Mouse (Mus musculus) forebrain, embryonic 14.5 days (tissue): ENCODE measurements around the gene Eef1g. TPM values are rescaled to one million over a fixed set of nuclear protein-coding genes. Genes with fewer than 3 reads are reported as not detected.
A peak's percentile ranks its signal among the peaks of the same experiment; 100 is the strongest.
"Not testable (repeated sequence)": the region's sequence is repeated elsewhere in the genome, so short reads cannot be mapped to it uniquely, and the experiment has no call there.

Experiments
- ATAC-seq: fragments of 200-750 bp; cut with Nextera tagmentation; 2 replicates; pipeline ENCODE4 v1.8.0; 2017; ENCODE audit warnings: mild to moderate bottlenecking, moderate library complexity
- DNase-seq: peaks from one replicate; pipeline ENCODE4 v3.0.0-alpha.2; 2015; ENCODE audit warnings: low spot score
- H3K27ac ChIP-seq: fragments of 300-500 bp; sonication (generic); 2 replicates; pipeline ENCODE4 v1.5.1; 2014; ENCODE audit warnings: low read depth, mild to moderate bottlenecking, control low read depth, low read length, moderate library complexity
- H3K27me3 ChIP-seq: fragments of 300-500 bp; sonication (generic); replicated peaks from 2 replicates; pipeline ENCODE4 v1.6.1; 2014; ENCODE audit warnings: low read length, control low read depth, mixed read lengths; ENCODE audit not compliant: control insufficient read depth, insufficient read depth
- H3K36me3 ChIP-seq: fragments of 300-500 bp; sonication (generic); 2 replicates; pipeline ENCODE4 v1.6.1; 2014; ENCODE audit warnings: low read length, control low read depth; ENCODE audit not compliant: control insufficient read depth, insufficient read depth
- H3K4me1 ChIP-seq: fragments of 300-500 bp; sonication (generic); 2 replicates; pipeline ENCODE4 v1.6.1; 2014; ENCODE audit warnings: antibody characterized with exemption, low read length, control low read depth; ENCODE audit not compliant: control insufficient read depth, insufficient read depth
- H3K4me2 ChIP-seq: fragments of 300-500 bp; sonication (generic); 2 replicates; pipeline ENCODE4 v1.6.1; 2014; ENCODE audit warnings: mild to moderate bottlenecking, control low read depth, low read length
- H3K4me3 ChIP-seq: fragments of 300-500 bp; sonication (generic); 2 replicates; pipeline ENCODE4 v1.5.1; 2014; ENCODE audit warnings: low read depth, low read length, control low read depth
- H3K9ac ChIP-seq: fragments of 300-500 bp; sonication (generic); 2 replicates; pipeline ENCODE4 v1.6.1; 2014; ENCODE audit warnings: mild to moderate bottlenecking, low read length, control low read depth, moderate library complexity
- H3K9me3 ChIP-seq: fragments of 300-500 bp; sonication (generic); replicated peaks from 2 replicates; pipeline ENCODE4 v1.6.1; 2016; ENCODE audit warnings: low read length, control low read depth, mixed read lengths; ENCODE audit not compliant: control insufficient read depth
- WGBS: fragments of 180-500 bp; shearing (Covaris S2); extraction: QIAGEN DNeasy Blood & Tissue Kit; methylation state at CpG from one replicate; pipeline ENCODE4 v1.1.7; 2014; 5-methylcytosine and 5-hydroxymethylcytosine counted together
- polyA plus RNA-seq: library from polyadenylated mRNA; unstranded; fragments of >200 nt; fragmentation: Nextera tagmentation; extraction: Ambion mirVana; gene quantifications from 2 replicates; pipeline ENCODE4 v1.2.1, GENCODE M21; 2014

The Eef1g gene
- polyA plus RNA-seq, 1 experiment from 2014 or later, result 360 TPM

GRCm38 (mm10) chr19:9006915-9007314 lies 40.1 kb downstream of the Eef1g start:
- not testable (repeated sequence) for H3K4me1 ChIP-seq, H3K4me2 ChIP-seq, H3K9me3 ChIP-seq, DNase-seq, H3K27me3 ChIP-seq, H3K36me3 ChIP-seq, H3K27ac ChIP-seq, H3K4me3 ChIP-seq, H3K9ac ChIP-seq, ATAC-seq
- WGBS, result 96% methylated on average over 2 of the region's 2 CpGs

- DNase-seq (no peak), ATAC-seq (no peak)
- no peak overlapping the region for H3K27ac ChIP-seq
- H3K36me3 ChIP-seq, result no peaks in the 10 kb centered on the region
- H3K4me3 ChIP-seq, result no peak overlapping the region
- no peak overlapping the region for H3K4me2 ChIP-seq
- H3K27me3 ChIP-seq, result no peaks in the 10 kb centered on the region
- no peaks in the 10 kb centered on the region for H3K9me3 ChIP-seq
- H3K9ac ChIP-seq, result no peak overlapping the region
- no peaks in the 10 kb centered on the region for H3K4me1 ChIP-seq
- WGBS, result 90% methylated on average over 3 of the region's 3 CpGs
Measured at GRCm38 (mm10) chr19:9019298-9019697, 52.5 kb downstream of the Eef1g start.

GRCm38 (mm10) chr19:9023021-9023778 lies 56.4 kb downstream of the Eef1g start:
- peak overlapping the region; percentile 36; the same call in 1 of the 2 replicates for H3K27ac ChIP-seq
- ATAC-seq, result no peak
- H3K9me3 ChIP-seq, result no peaks in the 10 kb centered on the region
- peaks cover 11% of the 10 kb centered on the region for H3K4me1 ChIP-seq
- no peak overlapping the region for H3K4me2 ChIP-seq
- H3K9ac ChIP-seq, result no peak overlapping the region
- DNase-seq, result peak; percentile 3
- WGBS, result 51% methylated on average over 11 of the region's 11 CpGs
- H3K27me3 ChIP-seq, result no peaks in the 10 kb centered on the region
- no peaks in the 10 kb centered on the region for H3K36me3 ChIP-seq
- no peak overlapping the region for H3K4me3 ChIP-seq

GRCm38 (mm10) chr19:9025562-9026257 lies 58.9 kb downstream of the Eef1g start:
- H3K9ac ChIP-seq, result no peak overlapping the region
- ATAC-seq (no peak), DNase-seq (no peak)
- no peak overlapping the region for H3K4me3 ChIP-seq
- no peaks in the 10 kb centered on the region for H3K27me3 ChIP-seq
- H3K27ac ChIP-seq, result no peak overlapping the region
- H3K4me1 ChIP-seq, result peaks cover 11% of the 10 kb centered on the region
- no peak overlapping the region for H3K4me2 ChIP-seq
- WGBS, result 92% methylated on average over 5 of the region's 5 CpGs
- no peaks in the 10 kb centered on the region for H3K9me3 ChIP-seq
- no peaks in the 10 kb centered on the region for H3K36me3 ChIP-seq

GRCm38 (mm10) chr19:9026634-9027033 lies 59.8 kb downstream of the Eef1g start:
- Histone ChIP-seq H3K9me3 (no peaks in the 10 kb centered on the region), H3K36me3 (no peaks in the 10 kb centered on the region), H3K4me1 (peaks cover 11% of the 10 kb centered on the region), H3K27ac (peak overlapping the region; percentile 40; the same call in 1 of the 2 replicates), H3K9ac (no peak overlapping the region), H3K4me3 (no peak overlapping the region), H3K27me3 (no peaks in the 10 kb centered on the region), H3K4me2 (no peak overlapping the region)
- DNase-seq (peak; percentile 89), ATAC-seq (peak; percentile 86)
- WGBS, result 53% methylated on average over 4 of the region's 4 CpGs

GRCm38 (mm10) chr19:9027795-9028194 lies 61.0 kb downstream of the Eef1g start:
- Histone ChIP-seq H3K4me3 (no peak overlapping the region), H3K9me3 (no peaks in the 10 kb centered on the region), H3K36me3 (no peaks in the 10 kb centered on the region), H3K9ac (no peak overlapping the region), H3K27me3 (no peaks in the 10 kb centered on the region), H3K27ac (no peak overlapping the region), H3K4me1 (peaks cover 11% of the 10 kb centered on the region), H3K4me2 (no peak overlapping the region)
- peak; percentile 59 for DNase-seq
- no peak for ATAC-seq
- WGBS, result 20% methylated on average over 5 of the region's 5 CpGs

Other genes starting within 250 kb of the Eef1g start
- gene Slc3a2, start 243.7 kb upstream of the Eef1g start, polyA plus RNA-seq, result 179 and 200 TPM in 2 replicates
- gene Wdr74, start 231.2 kb upstream of the Eef1g start, polyA plus RNA-seq, result 109 and 111 TPM in 2 replicates
- 0.77 and 1.1 TPM in 2 replicates for gene 1700092M07Rik, start 226.3 kb upstream of the Eef1g start, polyA plus RNA-seq
- gene Stx5a, start 225.6 kb upstream of the Eef1g start, polyA plus RNA-seq, result 104 and 105 TPM in 2 replicates
- gene Nxf1, start 210.0 kb upstream of the Eef1g start, polyA plus RNA-seq, result 162 and 178 TPM in 2 replicates
- gene Tmem223, start 196.0 kb upstream of the Eef1g start, polyA plus RNA-seq, result 273 and 345 TPM in 2 replicates
- 30.8 and 41.4 TPM in 2 replicates for gene Tmem179b, start 192.6 kb upstream of the Eef1g start, polyA plus RNA-seq
- 18.3 and 19.7 TPM in 2 replicates for gene Taf6l, start 180.6 kb upstream of the Eef1g start, polyA plus RNA-seq
- 171 and 189 TPM in 2 replicates for gene Polr2g, start 168.5 kb upstream of the Eef1g start, polyA plus RNA-seq
- 9.0 and 9.7 TPM in 2 replicates for gene Zbtb3, start 164.5 kb upstream of the Eef1g start, polyA plus RNA-seq
- 50.7 and 65.3 TPM in 2 replicates for gene Ttc9c, start 147.7 kb upstream of the Eef1g start, polyA plus RNA-seq
- 7.2 and 7.4 TPM in 2 replicates for gene Hnrnpul2, start 147.0 kb upstream of the Eef1g start, polyA plus RNA-seq
- not detected in 2 replicates for gene AC129217.1, start 137.3 kb upstream of the Eef1g start, polyA plus RNA-seq
- 66.0 and 77.8 TPM in 2 replicates for gene Bscl2, start 129.6 kb upstream of the Eef1g start, polyA plus RNA-seq
- gene Gng3, start 127.8 kb upstream of the Eef1g start, polyA plus RNA-seq, result 346 and 353 TPM in 2 replicates
- 0.15 and 0.29 TPM in 2 replicates for gene Lrrn4cl, start 116.3 kb upstream of the Eef1g start, polyA plus RNA-seq
- gene Ubxn1, start 95.5 kb upstream of the Eef1g start, polyA plus RNA-seq, result 173 and 184 TPM in 2 replicates
- gene Uqcc3, start 86.1 kb upstream of the Eef1g start, polyA plus RNA-seq, result 57.0 and 66.4 TPM in 2 replicates
- gene Lbhd1, start 83.3 kb upstream of the Eef1g start, polyA plus RNA-seq, result 44.2 and 59.1 TPM in 2 replicates
- not detected in 2 replicates for gene Gm49403, start 83.1 kb upstream of the Eef1g start, polyA plus RNA-seq
- gene 1810009A15Rik, start 78.2 kb upstream of the Eef1g start, polyA plus RNA-seq, result 63.7 and 77.6 TPM in 2 replicates
- not detected in 2 replicates for gene Gm49416, start 78.1 kb upstream of the Eef1g start, polyA plus RNA-seq
- gene Ints5, start 74.0 kb upstream of the Eef1g start, polyA plus RNA-seq, result 25.0 and 32.1 TPM in 2 replicates
- gene Ganab, start 69.0 kb upstream of the Eef1g start, polyA plus RNA-seq, result 73.3 and 78.9 TPM in 2 replicates
- 53.3 and 67.0 TPM in 2 replicates for gene B3gat3, start 46.7 kb upstream of the Eef1g start, polyA plus RNA-seq
- gene Rom1, start 37.7 kb upstream of the Eef1g start, polyA plus RNA-seq, result 0.93 and 0.99 TPM in 2 replicates
- 4.1 and 5.4 TPM in 2 replicates for gene Eml3, start 37.5 kb upstream of the Eef1g start, polyA plus RNA-seq
- 57.1 and 57.4 TPM in 2 replicates for gene Mta2, start 25.2 kb upstream of the Eef1g start, polyA plus RNA-seq
- gene Tut1, start 13.2 kb upstream of the Eef1g start, polyA plus RNA-seq, result 24.2 and 26.4 TPM in 2 replicates
- 2.6 and 4.5 TPM in 2 replicates for gene Ahnak, start 22.2 kb downstream of the Eef1g start, polyA plus RNA-seq
- gene Scgb1a1, start 120.9 kb downstream of the Eef1g start, polyA plus RNA-seq, result not detected in 2 replicates
- gene Asrgl1, start 168.6 kb downstream of the Eef1g start, polyA plus RNA-seq, result 24.4 and 38.6 TPM in 2 replicates